Mouse (Mus musculus): ENCODE measurements around the gene Rftn2. TPM values are rescaled to one million over a fixed set of nuclear protein-coding genes. Genes with fewer than 3 reads are reported as not detected.

Rftn2 gene
- polyA plus RNA-seq, 1 experiment = 0.85 TPM

DNA sequence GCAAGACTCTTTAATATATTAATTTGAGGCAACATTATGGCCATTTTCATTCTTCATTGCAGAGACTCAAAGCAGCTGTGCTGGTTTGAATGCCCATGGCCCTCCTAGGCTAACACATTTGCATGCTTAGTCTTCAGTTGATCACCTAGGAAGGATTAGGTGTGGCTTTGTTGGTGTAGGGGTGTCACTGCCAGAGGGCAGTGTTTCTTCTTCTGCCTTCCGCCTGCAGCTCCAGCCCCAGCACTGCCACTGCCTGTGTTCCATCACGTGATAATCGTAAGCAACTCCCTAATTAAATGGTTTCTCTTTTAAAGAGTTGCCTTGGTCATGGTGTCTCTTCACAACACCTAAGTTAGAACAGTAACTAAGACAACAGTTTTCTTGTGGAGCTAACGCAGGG, 13.8 kb downstream of the Rftn2 start:
- H3K36me3 ChIP-seq (ENCODE audit: control insufficient read depth, insufficient read depth, low read length) = no peaks in the 10 kb centered on the region
- TF ChIP-seq POLR2A (IDR thresholded peaks at IDR 0.05; ENCODE audit: low read depth, low read length) (no peak), CTCF (IDR thresholded peaks at IDR 0.05; ENCODE audit: extremely low read depth, insufficient read length, insufficient replicate concordance, low read depth, low read length) (no peak)
- 37% methylated on average over 4 of the region's 4 CpGs for WGBS
- H3K27ac ChIP-seq (ENCODE audit: insufficient read depth, low read depth, low read length) = peak overlapping the region; percentile 74
- no peaks in the 10 kb centered on the region for H3K27me3 ChIP-seq (ENCODE audit: control insufficient read depth, insufficient read depth, low read length)
- no peak overlapping the region for H3K4me3 ChIP-seq (ENCODE audit: low read depth, low read length)
- H3K4me1 ChIP-seq (ENCODE audit: control insufficient read depth, insufficient read depth, insufficient read length, low read length) = peaks cover 17% of the 10 kb centered on the region; the same call in 1 of the 2 replicates

DNA sequence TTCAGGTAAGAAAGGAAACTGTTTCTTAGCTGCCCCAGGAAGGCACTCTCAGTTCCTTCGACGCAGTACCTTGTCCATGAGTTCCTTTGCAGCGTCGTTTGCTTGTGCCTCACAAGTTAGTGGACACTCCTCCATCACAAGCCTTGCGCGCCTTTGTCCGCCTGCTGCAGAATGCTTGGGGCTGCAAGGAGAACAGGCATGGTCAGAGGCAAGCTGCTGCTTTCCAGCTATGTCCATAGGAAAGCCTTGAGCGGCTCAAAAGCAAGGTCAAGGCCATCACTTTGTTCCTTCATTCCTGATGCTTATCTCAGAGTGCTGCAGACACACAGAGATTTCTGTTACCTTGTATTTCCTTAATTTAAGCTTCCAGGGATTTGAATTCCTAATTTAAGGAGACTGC, 15.5 kb downstream of the Rftn2 start:
- H3K27ac ChIP-seq (ENCODE audit: insufficient read depth, low read depth, low read length) = no peak overlapping the region

DNA sequence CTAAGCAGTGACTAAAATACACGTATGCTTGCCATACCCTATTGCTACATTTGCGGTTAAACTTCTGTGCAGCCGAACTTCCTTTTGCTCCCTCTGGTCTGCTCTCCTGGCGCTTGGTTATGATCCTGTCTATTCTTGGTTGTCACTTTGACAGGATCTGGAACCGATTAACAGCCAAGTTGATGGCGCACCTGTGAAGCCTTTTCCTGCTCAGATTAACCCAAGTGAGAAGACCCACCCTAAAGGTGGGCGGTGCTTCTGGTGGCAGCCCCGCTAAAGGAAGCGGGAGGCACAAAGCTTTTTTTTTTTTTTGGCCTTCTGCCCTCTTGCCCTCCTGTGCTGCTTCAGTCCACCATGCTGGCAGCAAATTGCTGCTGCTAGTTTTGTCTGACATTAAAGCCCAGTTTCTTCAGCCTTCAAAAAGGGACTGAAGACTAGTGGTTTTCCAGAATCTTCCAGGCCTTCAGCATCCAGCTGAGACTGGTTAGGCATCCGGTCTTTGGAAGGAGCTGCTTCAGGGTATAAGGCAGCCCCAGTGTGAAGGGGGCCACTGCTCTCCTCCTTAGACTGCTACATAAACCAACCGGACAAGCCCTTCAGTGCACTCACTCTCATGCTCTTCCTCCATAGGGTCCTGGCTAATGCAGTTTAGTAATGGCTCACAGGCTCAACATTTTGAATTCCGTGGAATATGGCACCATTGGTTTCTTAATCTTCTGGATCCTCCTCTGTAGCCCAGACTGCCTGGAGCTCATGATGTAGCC, 16.2 kb downstream of the Rftn2 start:
- Histone ChIP-seq H3K4me1 (ENCODE audit: control insufficient read depth, insufficient read depth, insufficient read length, low read length) (peaks cover 8% of the 10 kb centered on the region; the same call in 1 of the 2 replicates), H3K27ac (ENCODE audit: insufficient read depth, low read depth, low read length) (peak overlapping the region; percentile 20; the same call in 1 of the 2 replicates), H3K36me3 (ENCODE audit: control insufficient read depth, insufficient read depth, low read length) (no peaks in the 10 kb centered on the region), H3K4me3 (ENCODE audit: low read depth, low read length) (peak overlapping the region; percentile 12; the same call in 1 of the 2 replicates), H3K27me3 (ENCODE audit: control insufficient read depth, insufficient read depth, low read length) (no peaks in the 10 kb centered on the region)
- WGBS = 29% methylated on average over 12 of the region's 12 CpGs
- TF ChIP-seq CTCF (IDR thresholded peaks at IDR 0.05; ENCODE audit: extremely low read depth, insufficient read length, insufficient replicate concordance, low read depth, low read length) = no peak

More for the DNA sequence above, 15.5 kb downstream of the Rftn2 start:
- H3K27me3 ChIP-seq (ENCODE audit: control insufficient read depth, insufficient read depth, low read length) = no peaks in the 10 kb centered on the region
- 83% methylated on average over 8 of the region's 8 CpGs for WGBS
- H3K36me3 ChIP-seq (ENCODE audit: control insufficient read depth, insufficient read depth, low read length) = no peaks in the 10 kb centered on the region
- TF ChIP-seq POLR2A (IDR thresholded peaks at IDR 0.05; ENCODE audit: low read depth, low read length) (no peak), CTCF (IDR thresholded peaks at IDR 0.05; ENCODE audit: extremely low read depth, insufficient read length, insufficient replicate concordance, low read depth, low read length) (no peak)
- peaks cover 10% of the 10 kb centered on the region; the same call in 1 of the 2 replicates for H3K4me1 ChIP-seq (ENCODE audit: control insufficient read depth, insufficient read depth, insufficient read length, low read length)
- H3K4me3 ChIP-seq (ENCODE audit: low read depth, low read length) = no peak overlapping the region

- H3K27me3 ChIP-seq (ENCODE audit: control insufficient read depth, insufficient read depth, low read length) = no peaks in the 10 kb centered on the region
- no peak for TF ChIP-seq POLR2A (IDR thresholded peaks at IDR 0.05; ENCODE audit: low read depth, low read length)
- no peak for TF ChIP-seq CTCF (IDR thresholded peaks at IDR 0.05; ENCODE audit: extremely low read depth, insufficient read length, insufficient replicate concordance, low read depth, low read length)
- H3K4me3 ChIP-seq (ENCODE audit: low read depth, low read length) = no peak overlapping the region
- H3K27ac ChIP-seq (ENCODE audit: insufficient read depth, low read depth, low read length) = no peak overlapping the region
- 74% methylated on average over 5 of the region's 5 CpGs for WGBS
- H3K36me3 ChIP-seq (ENCODE audit: control insufficient read depth, insufficient read depth, low read length) = no peaks in the 10 kb centered on the region
- H3K4me1 ChIP-seq (ENCODE audit: control insufficient read depth, insufficient read depth, insufficient read length, low read length) = peaks cover 8% of the 10 kb centered on the region; the same call in 1 of the 2 replicates
Measured at GRCm38 (mm10) chr1:55208500-55209140, 18.0 kb downstream of the Rftn2 start.

- TF ChIP-seq CTCF (IDR thresholded peaks at IDR 0.05; ENCODE audit: extremely low read depth, insufficient read length, insufficient replicate concordance, low read depth, low read length) (no peak), POLR2A (IDR thresholded peaks at IDR 0.05; ENCODE audit: low read depth, low read length) (no peak)
- no peaks in the 10 kb centered on the region for H3K36me3 ChIP-seq (ENCODE audit: control insufficient read depth, insufficient read depth, low read length)
Measured at GRCm38 (mm10) chr1:55207561-55207960, 19.0 kb downstream of the Rftn2 start.

DNA sequence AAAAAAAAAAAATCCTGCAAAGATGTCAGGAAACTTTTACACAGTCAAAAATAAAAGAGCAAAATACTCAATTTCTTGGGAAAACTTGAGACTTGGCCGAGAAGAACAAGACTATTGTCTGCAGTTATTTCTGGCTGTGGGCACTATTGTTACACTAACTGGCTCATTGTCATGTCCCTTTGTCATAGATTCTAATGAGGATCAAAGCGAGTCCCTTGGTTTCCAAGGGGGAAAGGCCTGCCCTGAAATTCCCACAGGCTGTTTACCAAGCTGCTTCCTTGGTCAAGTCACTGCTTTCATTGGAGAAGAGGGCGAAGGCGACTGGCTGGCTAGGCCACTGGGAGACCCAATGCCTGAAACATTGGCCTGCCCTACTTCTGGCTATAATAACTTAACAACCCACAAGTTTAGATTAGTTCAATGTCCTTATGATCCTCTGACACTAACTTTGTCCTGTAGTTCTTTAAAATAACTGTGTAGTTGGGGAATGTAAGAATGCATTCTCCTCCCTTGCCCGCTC, 20.7 kb downstream of the Rftn2 start:
- Histone ChIP-seq H3K36me3 (ENCODE audit: control insufficient read depth, insufficient read depth, low read length) (no peaks in the 10 kb centered on the region), H3K27me3 (ENCODE audit: control insufficient read depth, insufficient read depth, low read length) (no peaks in the 10 kb centered on the region), H3K4me3 (ENCODE audit: low read depth, low read length) (no peak overlapping the region), H3K4me1 (ENCODE audit: control insufficient read depth, insufficient read depth, insufficient read length, low read length) (peaks cover 7% of the 10 kb centered on the region; the same call in 1 of the 2 replicates), H3K27ac (ENCODE audit: insufficient read depth, low read depth, low read length) (no peak overlapping the region)
- 90% methylated on average over 5 of the region's 5 CpGs for WGBS
- TF ChIP-seq CTCF (IDR thresholded peaks at IDR 0.05; ENCODE audit: extremely low read depth, insufficient read length, insufficient replicate concordance, low read depth, low read length) (no peak), POLR2A (IDR thresholded peaks at IDR 0.05; ENCODE audit: low read depth, low read length) (no peak)

More at GRCm38 (mm10) chr1:55207561-55207960, 19.0 kb downstream of the Rftn2 start:
- Histone ChIP-seq H3K4me3 (ENCODE audit: low read depth, low read length) (no peak overlapping the region), H3K27me3 (ENCODE audit: control insufficient read depth, insufficient read depth, low read length) (no peaks in the 10 kb centered on the region), H3K4me1 (ENCODE audit: control insufficient read depth, insufficient read depth, insufficient read length, low read length) (peaks cover 8% of the 10 kb centered on the region; the same call in 1 of the 2 replicates), H3K27ac (ENCODE audit: insufficient read depth, low read depth, low read length) (no peak overlapping the region)
- WGBS = 94% methylated on average over 6 of the region's 6 CpGs
